Mouse (Mus musculus): ENCODE data around the gene Plcxd1. TPM values are rescaled to one million over a fixed set of nuclear protein-coding genes. Genes with fewer than 3 reads are reported as not detected.

The Plcxd1 gene
- polyA plus RNA-seq (2021; fragmentation: Nextera tagmentation), result 2.2 and 2.3 TPM in 2 replicates
- long read RNA-seq, experiment 1, partial matches to known transcripts, result 2 of 2 reads
- long read RNA-seq, experiment 1, other reads (novel, unspliced or antisense), result 0 of 2 reads
- long read RNA-seq, experiment 2, partial matches to known transcripts, result 16 of 24 reads
- long read RNA-seq, experiment 2, other reads (novel, unspliced or antisense), result 7 of 24 reads

GRCm38 (mm10) chr5:110099656-110100580, at the start of gene Plcxd1:
Plcxd1 (plus strand) TSS chr5:110099969.

GRCm38 (mm10) chr5:110072413-110072812, 27.4 kb upstream of the Plcxd1 start, which contains the start of gene Gm17655:
Gm17655 (minus strand) TSS chr5:110072513.

GRCm38 (mm10) chr5:110094030-110094846, 5.5 kb upstream of the Plcxd1 start, which contains the start of gene Gm35315:
Gm35315 (minus strand) TSS chr5:110094420.

GRCm38 (mm10) chr5:110107581-110108304, 8.0 kb downstream of the Plcxd1 start, which contains the start of gene Gtpbp6:
Gtpbp6 (minus strand) TSS chr5:110108197.

GRCm38 (mm10) chr5:110109991-110110441, 10.2 kb downstream of the Plcxd1 start, which contains the start of gene Zfp605:
Zfp605 (plus strand) TSS chr5:110110092.

GRCm38 (mm10) chr5:110135293-110136086, 35.7 kb downstream of the Plcxd1 start, which contains the start of gene Chfr:
Chfr (plus strand) TSS chr5:110135842.

Other genes with a start within 250 kb of the Plcxd1 start
- 9.4 and 10.8 TPM in 2 replicates for gene Gm15446, start 176.6 kb upstream of the Plcxd1 start, polyA plus RNA-seq (2021; fragmentation: Nextera tagmentation)
- 18.3 and 20.3 TPM in 2 replicates for gene Zfp932, start 103.4 kb upstream of the Plcxd1 start, polyA plus RNA-seq (2021; fragmentation: Nextera tagmentation)
- 1.8 and 2.5 TPM in 2 replicates for gene Gm17655, start 27.5 kb upstream of the Plcxd1 start, polyA plus RNA-seq (2021; fragmentation: Nextera tagmentation)
- gene Gm35315, start 5.5 kb upstream of the Plcxd1 start, polyA plus RNA-seq (2021; fragmentation: Nextera tagmentation), result 0.14 and 0.18 TPM in 2 replicates
- gene Gtpbp6, start 8.2 kb downstream of the Plcxd1 start, polyA plus RNA-seq (2021; fragmentation: Nextera tagmentation), result 32.6 and 39.1 TPM in 2 replicates
- gene Zfp605, start 10.1 kb downstream of the Plcxd1 start, polyA plus RNA-seq (2021; fragmentation: Nextera tagmentation), result 5.4 and 6.1 TPM in 2 replicates
- 12.9 and 14.5 TPM in 2 replicates for gene Chfr, start 35.9 kb downstream of the Plcxd1 start, polyA plus RNA-seq (2021; fragmentation: Nextera tagmentation)
- gene Golga3, start 76.7 kb downstream of the Plcxd1 start, polyA plus RNA-seq (2021; fragmentation: Nextera tagmentation), result 10.3 and 10.9 TPM in 2 replicates
- gene Ankle2, start 131.0 kb downstream of the Plcxd1 start, polyA plus RNA-seq (2021; fragmentation: Nextera tagmentation), result 10.8 and 13.0 TPM in 2 replicates
- gene Pgam5, start 169.9 kb downstream of the Plcxd1 start, polyA plus RNA-seq (2021; fragmentation: Nextera tagmentation), result 66.1 and 70.1 TPM in 2 replicates
- gene Pxmp2, start 186.2 kb downstream of the Plcxd1 start, polyA plus RNA-seq (2021; fragmentation: Nextera tagmentation), result 24.7 and 28.2 TPM in 2 replicates
- 0.65 and 0.82 TPM in 2 replicates for gene Pole, start 186.3 kb downstream of the Plcxd1 start, polyA plus RNA-seq (2021; fragmentation: Nextera tagmentation)
- gene P2rx2, start 243.2 kb downstream of the Plcxd1 start, polyA plus RNA-seq (2021; fragmentation: Nextera tagmentation), result 0.09 and 0.11 TPM in 2 replicates
- gene Lrcol1, start 244.8 kb downstream of the Plcxd1 start, polyA plus RNA-seq (2021; fragmentation: Nextera tagmentation), result not detected in 2 replicates

Data from layer of hippocampus, adult 6 months (tissue).